Mouse (Mus musculus) cerebellum, adult 9-11 months (tissue): ENCODE data around the gene Slc12a8.

Experiments used
- DNase-seq: peaks from one replicate; pipeline ENCODE4 v3.0.0; 2022

Slc12a8 gene

GRCm38 (mm10) chr16:33621836-33622235 is 104.7 kb downstream of the Slc12a8 start:
- DNase-seq, result no peak

DNA sequence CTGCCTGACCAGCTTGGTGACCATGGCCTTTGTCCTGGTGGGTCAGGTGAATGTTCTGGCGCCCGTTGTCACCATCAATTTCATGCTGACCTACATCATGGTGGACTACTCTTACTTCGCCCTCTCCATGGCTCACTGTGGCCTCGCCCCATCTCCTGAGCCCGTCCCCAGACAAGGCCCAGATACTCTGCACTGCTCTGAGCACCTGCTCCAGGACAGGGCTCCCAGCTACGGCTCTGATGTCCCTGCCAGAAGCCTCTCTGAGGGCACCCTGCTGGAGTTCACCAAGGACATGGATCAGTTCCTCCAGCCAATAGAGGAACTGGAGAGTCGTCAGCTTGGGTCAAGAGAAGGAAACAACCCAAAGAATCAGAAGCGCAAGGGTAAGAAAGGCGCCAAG is 107.5 kb downstream of the Slc12a8 start:
- DNase-seq, result no peak

GRCm38 (mm10) chr16:33629539-33629938 is 112.4 kb downstream of the Slc12a8 start:
- DNase-seq, result no peak

DNA sequence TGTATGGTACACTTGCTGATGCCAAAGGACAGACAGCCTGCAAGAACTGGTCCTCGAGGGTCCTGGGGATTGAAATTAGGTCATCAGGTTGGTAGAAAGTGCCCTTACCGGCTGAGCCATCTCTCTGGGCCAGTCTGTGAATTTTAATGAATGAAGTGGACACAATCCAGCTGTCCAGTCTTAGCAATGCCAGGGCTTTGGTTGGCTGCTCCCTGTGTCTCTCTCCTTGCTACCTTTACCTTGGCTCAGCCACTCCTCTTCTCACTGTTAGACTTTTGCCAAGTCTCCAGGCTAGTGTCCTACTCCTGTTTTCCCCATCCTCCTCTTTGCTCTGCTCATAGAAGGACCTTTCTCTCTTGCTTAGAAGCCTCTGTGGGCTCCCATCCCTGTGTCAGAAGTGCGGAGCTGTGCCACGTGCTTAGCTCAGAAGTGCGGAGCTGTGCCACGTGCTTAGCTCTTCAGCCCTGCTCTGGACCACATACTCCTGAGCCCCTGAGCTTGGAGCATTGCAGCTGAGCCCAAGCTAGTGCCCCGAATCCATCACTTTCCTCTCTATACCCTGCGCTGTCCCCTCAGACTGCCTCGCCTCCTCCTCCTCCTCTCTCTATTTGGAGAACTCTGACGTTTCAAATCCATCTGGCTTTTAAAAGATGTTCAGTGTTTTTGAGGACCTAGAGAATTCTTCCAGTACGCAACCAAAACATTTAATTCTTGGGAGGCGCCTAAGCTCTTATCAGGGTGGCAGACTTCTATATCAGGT is 118.9 kb downstream of the Slc12a8 start:
- DNase-seq, result no peak

GRCm38 (mm10) chr16:33641779-33642178 is 124.7 kb downstream of the Slc12a8 start:
- no peak for DNase-seq

- DNase-seq, result no peak
Observed at GRCm38 (mm10) chr16:33653116-33653515, 136.0 kb downstream of the Slc12a8 start.

DNA sequence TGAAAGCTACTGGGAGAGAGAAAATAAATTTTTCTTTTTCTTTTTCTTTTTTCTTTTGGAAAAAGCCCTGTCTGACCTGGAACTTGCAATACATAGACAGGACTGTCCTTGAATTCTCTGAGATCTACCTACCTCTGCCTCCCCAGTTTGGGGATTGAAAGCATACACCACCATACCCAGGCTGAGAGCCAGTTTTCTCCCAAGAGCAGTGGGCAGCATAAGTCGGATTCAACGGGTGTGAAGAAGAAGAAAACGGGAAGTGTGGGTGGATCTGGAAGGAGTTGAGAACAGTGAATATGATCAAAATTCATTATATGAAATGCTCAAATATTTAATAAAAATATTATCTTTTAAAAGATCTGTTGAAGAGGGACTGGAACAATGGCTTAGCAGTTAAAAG is 138.3 kb downstream of the Slc12a8 start:
- DNase-seq, result no peak

- DNase-seq, result no peak
Observed at GRCm38 (mm10) chr16:33657191-33657590, 140.1 kb downstream of the Slc12a8 start.

- DNase-seq, result no peak
Observed at GRCm38 (mm10) chr16:33658121-33658520, 141.0 kb downstream of the Slc12a8 start.

DNA sequence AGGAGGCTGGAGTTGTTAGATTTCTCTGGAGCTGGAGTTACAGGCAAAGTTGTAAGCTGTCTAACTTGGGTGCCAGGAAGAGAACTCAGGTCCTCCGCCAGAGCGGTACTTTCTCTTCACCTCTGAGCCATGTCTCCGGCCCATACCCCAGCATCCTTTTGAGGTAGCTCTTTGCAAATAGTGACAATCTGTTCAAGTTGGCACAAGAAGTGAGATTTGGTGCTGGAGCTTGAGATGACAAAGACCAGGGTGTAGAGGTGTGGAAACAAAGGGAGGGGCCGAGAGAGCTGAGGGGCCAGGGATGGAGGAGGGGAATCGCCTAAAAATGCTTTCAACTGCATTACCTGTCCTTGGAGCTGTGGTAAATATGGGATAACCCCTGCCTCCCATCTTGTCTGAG is 142.4 kb downstream of the Slc12a8 start:
- DNase-seq, result peak; percentile 76

GRCm38 (mm10) chr16:33660125-33660524 is 143.0 kb downstream of the Slc12a8 start:
- no peak for DNase-seq

GRCm38 (mm10) chr16:33662841-33663240 is 145.7 kb downstream of the Slc12a8 start:
- DNase-seq, result no peak

- no peak for DNase-seq
Observed at GRCm38 (mm10) chr16:33666226-33666625, 149.1 kb downstream of the Slc12a8 start.

DNA sequence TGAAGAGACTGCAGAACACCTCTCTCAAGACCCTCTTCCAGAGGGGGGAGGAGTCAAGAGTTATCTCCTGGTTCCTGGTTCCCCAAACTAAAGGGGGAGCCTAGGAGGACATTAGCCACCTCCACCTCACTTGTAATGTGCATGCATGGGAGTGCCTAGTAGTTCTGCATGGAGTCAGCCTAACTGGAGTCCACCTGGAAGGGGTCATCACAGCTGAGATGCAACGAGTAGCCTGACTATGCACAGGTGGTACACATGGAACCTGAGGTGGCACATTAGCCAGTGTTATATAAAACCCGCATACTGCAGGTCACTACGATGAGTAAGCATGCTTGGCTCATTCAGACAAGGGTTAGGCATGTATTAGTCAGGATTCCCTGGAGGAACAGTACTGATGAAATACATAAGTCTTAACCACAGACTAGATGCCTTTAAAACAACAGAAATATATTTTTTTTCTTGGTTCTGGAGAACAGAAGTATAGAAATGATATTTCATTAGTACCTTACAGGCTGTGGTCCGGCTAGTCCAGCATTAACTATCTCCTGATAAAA is 149.9 kb downstream of the Slc12a8 start:
- DNase-seq, result no peak

GRCm38 (mm10) chr16:33668448-33668847 is 151.3 kb downstream of the Slc12a8 start:
- DNase-seq, result no peak

DNA sequence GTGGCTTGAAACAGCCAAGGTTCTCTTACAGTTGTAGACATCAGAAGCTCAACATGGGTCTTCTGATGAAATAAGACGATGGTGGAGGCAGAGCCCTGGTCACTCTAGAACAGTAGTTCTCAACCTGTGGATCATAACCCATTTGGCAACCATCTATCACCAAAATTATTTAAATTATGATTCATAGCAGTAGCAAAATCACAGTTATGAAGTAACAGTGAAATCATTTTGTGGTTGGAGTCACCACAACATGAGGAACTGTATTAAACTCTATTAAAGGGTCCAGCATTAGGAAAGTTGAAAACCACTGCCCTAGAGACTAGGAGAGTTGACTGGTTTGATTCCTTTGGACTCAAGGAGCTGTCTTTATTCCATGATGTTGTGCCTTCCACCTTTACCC is 151.9 kb downstream of the Slc12a8 start:
- no peak for DNase-seq

- DNase-seq, result peak; percentile 96
Observed at GRCm38 (mm10) chr16:33670340-33670739, 153.2 kb downstream of the Slc12a8 start.

- peak; percentile 22 for DNase-seq
Observed at GRCm38 (mm10) chr16:33670933-33671332, 153.8 kb downstream of the Slc12a8 start.

GRCm38 (mm10) chr16:33672188-33672587 is 155.1 kb downstream of the Slc12a8 start:
- peak; percentile 20 for DNase-seq

DNA sequence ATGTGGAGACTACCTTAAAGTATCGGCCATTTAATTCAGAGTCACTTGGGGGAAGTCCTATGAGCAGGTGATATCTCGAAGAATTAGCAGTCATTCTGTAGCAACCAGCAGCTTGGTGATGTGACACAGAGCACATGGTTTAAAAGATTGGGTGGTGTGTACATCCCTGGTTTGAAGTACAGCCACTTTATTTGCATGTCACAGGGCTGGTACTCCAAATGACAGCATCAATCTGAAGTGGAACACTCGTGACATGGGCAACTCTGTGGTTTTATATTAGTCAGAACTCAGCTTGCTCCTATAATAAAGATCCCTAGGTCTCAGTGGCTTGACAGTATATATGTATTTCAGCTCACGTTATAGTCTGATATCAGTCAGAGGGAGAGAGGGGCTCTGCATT is 155.5 kb downstream of the Slc12a8 start:
- DNase-seq, result peak; percentile 8

DNA sequence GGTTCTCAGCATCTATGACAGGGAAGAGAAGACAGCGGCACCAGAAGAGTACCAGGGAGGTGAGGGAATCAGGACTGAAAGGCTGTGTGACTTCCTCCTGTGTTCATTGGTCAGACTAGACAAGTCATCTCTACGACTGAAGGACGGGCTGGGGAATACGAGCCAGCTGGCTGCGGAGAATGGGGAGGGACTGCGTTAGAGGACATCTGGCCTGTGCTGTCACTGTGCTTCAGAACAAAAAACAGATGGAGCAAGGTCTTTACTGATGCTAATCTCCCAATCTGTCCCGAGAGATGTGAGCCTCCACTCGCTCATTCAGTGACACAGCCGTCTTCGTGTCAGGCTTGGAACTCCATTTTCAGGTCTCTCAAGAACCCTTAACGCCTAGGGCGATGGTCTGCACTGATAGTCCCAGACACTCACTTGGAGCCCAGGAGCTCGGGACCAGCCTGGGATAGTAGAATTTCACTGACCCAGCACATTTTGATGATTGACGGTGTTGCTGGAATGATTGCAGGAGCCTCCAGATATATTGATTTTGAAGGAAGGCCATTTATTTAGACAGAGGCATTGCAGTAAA is 156.5 kb downstream of the Slc12a8 start:
- peak; percentile 20 for DNase-seq

DNA sequence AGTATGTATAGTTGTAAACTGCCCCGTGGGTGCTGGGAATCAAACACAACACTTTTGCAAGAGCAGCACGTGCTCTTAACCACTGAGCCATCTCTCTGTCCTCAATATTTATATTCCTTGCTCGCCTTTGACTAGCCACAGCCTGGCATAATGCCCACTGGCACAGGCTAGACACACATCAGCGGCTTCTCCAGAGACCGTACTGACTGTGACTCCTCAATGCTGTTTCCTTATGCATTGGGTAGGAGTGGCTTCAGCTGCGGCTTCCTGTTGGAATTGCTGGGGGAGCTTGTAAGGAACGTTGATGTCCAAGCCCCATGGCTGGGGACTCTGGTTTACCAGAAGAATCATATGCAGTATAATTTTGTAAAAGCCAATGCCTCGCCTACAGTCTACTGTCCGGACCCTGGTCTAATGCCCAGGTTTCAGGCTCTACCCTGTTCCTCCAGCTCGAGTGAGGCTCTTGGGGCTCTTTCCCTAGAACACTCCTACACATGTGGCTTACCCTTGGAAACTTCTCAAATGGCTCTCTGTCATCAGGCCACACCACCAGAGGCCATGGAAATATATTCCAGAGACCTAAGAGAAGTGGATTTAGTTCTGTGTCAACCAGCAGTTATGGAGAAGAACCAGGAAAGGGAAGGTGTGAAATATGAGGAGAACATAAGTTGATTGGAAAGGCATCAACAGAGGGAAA is 158.2 kb downstream of the Slc12a8 start:
- no peak for DNase-seq

- DNase-seq, result no peak
Observed at GRCm38 (mm10) chr16:33675848-33676184, 158.7 kb downstream of the Slc12a8 start.
